Mouse (Mus musculus) c-Kit-positive CD71-negative TER-119-negative erythroid progenitor cells, embryonic 14.5 days (primary cell): ENCODE measurements around the gene Ankle1.

Experiments
- DNase-seq: peaks from one replicate; pipeline ENCODE4 v3.0.0-alpha.2; 2013; ENCODE audit warnings: low read depth

Ankle1 gene

GRCm38 (mm10) chr8:71405401-71406098 is at the start of gene Ankle1:
Gene Ankle1 (plus strand): TSS chr8:71406010.
- DNase-seq, result peak; percentile 92

- DNase-seq, result no peak
Observed at GRCm38 (mm10) chr8:71358026-71358425, 47.8 kb upstream of the Ankle1 start.

GRCm38 (mm10) chr8:71366771-71367528 is 38.9 kb upstream of the Ankle1 start, which contains the start of gene Use1:
Gene Use1 (plus strand): TSS chr8:71366848.
- peak; percentile 87 for DNase-seq

GRCm38 (mm10) chr8:71367529-71368176 is 38.2 kb upstream of the Ankle1 start:
- no peak for DNase-seq

GRCm38 (mm10) chr8:71368366-71368765 is 37.4 kb upstream of the Ankle1 start:
- DNase-seq, result no peak

- DNase-seq, result no peak
Observed at GRCm38 (mm10) chr8:71369040-71369718, 36.6 kb upstream of the Ankle1 start.

- no peak for DNase-seq
Observed at GRCm38 (mm10) chr8:71370711-71371235, 35.0 kb upstream of the Ankle1 start.

- peak; percentile 96 for DNase-seq
Observed at GRCm38 (mm10) chr8:71371236-71371848, 34.5 kb upstream of the Ankle1 start, which contains the start of gene Ocel1. Gene Ocel1 (plus strand): TSS chr8:71371298.

GRCm38 (mm10) chr8:71372427-71372826 is 33.4 kb upstream of the Ankle1 start:
- DNase-seq, result no peak

- DNase-seq, result no peak
Observed at GRCm38 (mm10) chr8:71373000-71373399, 32.8 kb upstream of the Ankle1 start.

- DNase-seq, result no peak
Observed at GRCm38 (mm10) chr8:71374616-71375206, 31.1 kb upstream of the Ankle1 start.

- no peak for DNase-seq
Observed at GRCm38 (mm10) chr8:71375581-71376422, 30.0 kb upstream of the Ankle1 start.

- no peak for DNase-seq
Observed at GRCm38 (mm10) chr8:71376423-71377030, 29.3 kb upstream of the Ankle1 start.

- DNase-seq, result no peak
Observed at GRCm38 (mm10) chr8:71379008-71379407, 26.8 kb upstream of the Ankle1 start.

GRCm38 (mm10) chr8:71379512-71380075 is 26.2 kb upstream of the Ankle1 start:
- no peak for DNase-seq

GRCm38 (mm10) chr8:71380178-71381171 is 25.3 kb upstream of the Ankle1 start:
- no peak for DNase-seq

- no peak for DNase-seq
Observed at GRCm38 (mm10) chr8:71381421-71381970, 24.3 kb upstream of the Ankle1 start, which contains the start of gene Nr2f6. Gene Nr2f6 (minus strand): TSS chr8:71381960.
